In genomic region chr1:191687531-191687930, GRCm38 (mm10) we compare ENCODE assay signal across 24 mouse cellular contexts. TPM values are rescaled to one million over a fixed set of nuclear protein-coding genes. Genes with fewer than 3 reads are reported as not detected.
DNase-seq lines count a peak whose midpoint lies in the region; ATAC-seq lines count a peak whose summit lies in the region.
"Had no signal": no experiment of that assay in that cellular context is flagged by ENCODE, and none has a peak within 500 bp of the region (broad histone marks: within the 10 kb centered on the region; RNA-seq: fewer than 3 reads in every experiment).

No protein-coding gene starts in this region.

- 93% methylated on average over 7 of the region's 7 CpGs for WGBS in intestine, embryonic 16.5 days

- 0 out of 2 replicates have a peak, but pooled peaks cover 6% of the 10 kb centered on the region for H3K9me3 ChIP-seq in intestine, embryonic 16.5 days (ENCODE audit: control insufficient read depth, low read length)
- H3K9me3 ChIP-seq: stomach, embryonic 15.5 days had no signal

- peak; percentile 38 for DNase-seq in adrenal gland, adult 2 months
- DNase-seq in adrenal gland, postnatal 4 days (ENCODE audit: low spot score in 2 of 2) = no peak
- peak; percentile 42 for DNase-seq in 416B (ENCODE audit: low read depth)
- DNase-seq in c-Kit-positive CD71-negative TER-119-negative erythroid progenitor cells, embryonic 14.5 days (ENCODE audit: low read depth) = peak; percentile 8
- DNase-seq in lung, postnatal 4 days = peak; percentile 18 to 41
- no peak for DNase-seq in cerebellum, adult 8-10 months
- DNase-seq in frontal cortex, postnatal 14 days (ENCODE audit: low spot score in 2 of 2) = no peak
- DNase-seq: cerebellum, adult 9-10 months; gastrocnemius, postnatal 25 days; kidney, adult 18-20 months; kidney, postnatal 10 days; left cerebral cortex, postnatal 4 days; liver, embryonic 13.5 days; right cerebral cortex, postnatal 25 days; thymus, adult 18-20 months had no signal

- H3K4me1 ChIP-seq in intestine, embryonic 16.5 days (ENCODE audit: control insufficient read depth, insufficient read depth, low read length) = no peaks in the 10 kb centered on the region
- H3K4me1 ChIP-seq: forebrain, embryonic 13.5 days; hindbrain, embryonic 10.5 days; liver, embryonic 13.5 days; stomach, embryonic 15.5 days had no signal

- H3K4me3 ChIP-seq in intestine, embryonic 16.5 days (ENCODE audit: low read length) = no peak overlapping the region
- H3K4me3 ChIP-seq: forebrain, embryonic 13.5 days; hindbrain, embryonic 10.5 days; layer of hippocampus, adult 2 months; left cerebral cortex, adult 2 months; liver, embryonic 13.5 days; stomach, embryonic 15.5 days had no signal

- no peaks in the 10 kb centered on the region for H3K36me3 ChIP-seq in intestine, embryonic 16.5 days (ENCODE audit: control insufficient read depth, insufficient read depth, low read length)
- H3K36me3 ChIP-seq: hindbrain, embryonic 10.5 days; liver, embryonic 13.5 days; stomach, embryonic 15.5 days had no signal

- no peak overlapping the region for H3K9ac ChIP-seq in intestine, embryonic 16.5 days (ENCODE audit: low read depth, low read length)
- H3K9ac ChIP-seq: forebrain, embryonic 13.5 days; liver, embryonic 13.5 days; stomach, embryonic 15.5 days had no signal

- H3K4me2 ChIP-seq in intestine, embryonic 16.5 days (ENCODE audit: low read depth, low read length) = no peak overlapping the region
- H3K4me2 ChIP-seq: forebrain, embryonic 13.5 days; liver, embryonic 13.5 days; midbrain, embryonic 11.5 days; stomach, embryonic 15.5 days had no signal

- no peak for ATAC-seq in intestine, embryonic 16.5 days
- ATAC-seq: forebrain, embryonic 13.5 days; hindbrain, postnatal 0 days had no signal

- no peaks in the 10 kb centered on the region for H3K27me3 ChIP-seq in intestine, embryonic 16.5 days (replicated peaks; ENCODE audit: control insufficient read depth, insufficient read depth, low read length)
- H3K27me3 ChIP-seq: forebrain, embryonic 13.5 days; liver, embryonic 13.5 days; stomach, embryonic 15.5 days had no signal

- no peak overlapping the region for H3K27ac ChIP-seq in intestine, embryonic 16.5 days (ENCODE audit: low read length)
- H3K27ac ChIP-seq: forebrain, embryonic 13.5 days; hindbrain, embryonic 10.5 days; hindbrain, postnatal 0 days; layer of hippocampus, adult 2 months; left cerebral cortex, adult 2 months; liver, embryonic 13.5 days; stomach, embryonic 15.5 days had no signal

RNA-seq across cellular contexts. Expression of gene Lpgat1, which starts 30.1 kb away (rescaled TPM):
- 10 to 100 TPM; 70.8 to 77.0 TPM for total RNA-seq in adrenal gland, adult 2 months (2021)
- 12.7 and 13.7 TPM in 2 replicates for polyA plus RNA-seq in adrenal gland, adult 2 months (2012; rRNA removed)
- total RNA-seq in adrenal gland, postnatal 4 days (2021) = 10 to 100 TPM; 56.0 to 70.3 TPM
- polyA plus RNA-seq in intestine, embryonic 16.5 days (2015; fragmentation: Nextera tagmentation; extraction: Ambion mirVana) = 10.4 and 11.2 TPM in 2 replicates
- total RNA-seq: MEL had no signal

Comparison
In these comparisons a context has a peak if more than half of its experiments do, and no peak if none do; other contexts are left out.
1. DNase-seq: peak in adrenal gland, adult 2 months (single experiment), 416B (single experiment), c-Kit-positive CD71-negative TER-119-negative erythroid progenitor cells, embryonic 14.5 days (single experiment) and lung, postnatal 4 days (2 of 2); none in adrenal gland, postnatal 4 days (0 of 2), cerebellum, adult 8-10 months (single experiment) and frontal cortex, postnatal 14 days (0 of 2).